Mouse (Mus musculus) 3134 (cell line): ENCODE measurements around the gene Ackr1.

Experiments used
- DNase-seq: peaks from one replicate; pipeline ENCODE4 v3.0.0-alpha.2; 2011; ENCODE audit warnings: low spot score; ENCODE audit not compliant: insufficient read length; ENCODE audit errors: extremely low read depth

The Ackr1 gene

GRCm38 (mm10) chr1:173333312-173334253 is at the start of gene Ackr1:
TSS of gene Ackr1 (minus strand) at chr1:173333750.
- DNase-seq = no peak

DNA sequence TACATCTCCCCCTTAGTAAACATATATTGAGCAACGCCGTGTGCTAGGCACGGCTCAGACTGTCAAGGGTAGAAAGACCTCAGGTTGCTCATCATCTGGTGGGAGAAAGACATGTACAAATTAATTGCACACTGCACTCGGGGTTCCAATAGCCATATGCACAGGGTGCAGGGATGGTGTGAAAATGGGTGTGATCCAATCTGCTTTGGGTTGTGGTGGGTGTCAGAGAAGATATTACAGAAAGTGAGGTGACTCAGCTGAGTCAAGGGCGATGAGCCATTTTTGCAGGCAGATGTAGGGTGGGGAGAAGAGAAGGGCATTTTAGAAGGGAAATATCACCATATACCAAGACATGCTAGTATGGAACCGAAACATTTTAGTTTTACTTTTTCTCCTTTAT is 47.9 kb upstream of the Ackr1 start:
- DNase-seq = no peak

GRCm38 (mm10) chr1:173377380-173378112 is 44.0 kb upstream of the Ackr1 start:
- DNase-seq = no peak

DNA sequence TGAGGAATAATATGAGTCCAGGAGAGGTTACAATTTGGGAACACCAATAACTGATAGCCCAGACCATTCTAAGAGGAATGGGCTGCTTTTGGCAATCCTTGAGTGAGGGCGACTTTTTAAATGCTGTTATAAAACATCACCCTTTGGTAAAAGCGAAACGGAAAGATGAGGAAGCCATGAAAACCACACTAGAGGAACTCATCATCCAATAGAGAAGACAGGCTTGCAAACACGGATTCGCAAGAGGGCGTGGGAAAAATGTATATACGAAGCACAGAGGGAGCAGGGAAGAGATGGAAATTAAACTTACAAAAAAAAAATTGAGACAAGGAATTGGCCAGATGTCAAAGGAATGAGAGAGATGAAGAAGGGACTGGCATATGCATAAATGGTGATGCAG is 40.5 kb upstream of the Ackr1 start:
- DNase-seq = no peak

DNA sequence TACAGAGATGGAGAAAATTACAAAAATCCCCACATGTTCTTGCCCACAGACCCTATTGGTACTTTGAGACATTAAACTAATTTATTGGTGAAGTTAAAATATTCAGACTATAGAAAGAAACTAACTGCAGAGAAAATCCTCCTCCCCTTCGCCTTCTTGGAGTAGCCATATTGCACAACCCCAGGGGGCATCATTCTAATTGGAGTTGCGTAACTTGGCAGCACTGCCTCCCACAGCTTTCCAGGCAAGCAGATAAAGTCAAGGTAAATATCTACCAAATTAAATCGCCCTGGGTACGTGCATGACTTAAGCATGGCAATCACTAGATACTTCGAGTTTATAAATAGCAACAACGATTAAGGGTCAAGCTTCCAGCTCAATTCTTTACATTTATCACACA is 38.0 kb upstream of the Ackr1 start:
- no peak for DNase-seq

DNA sequence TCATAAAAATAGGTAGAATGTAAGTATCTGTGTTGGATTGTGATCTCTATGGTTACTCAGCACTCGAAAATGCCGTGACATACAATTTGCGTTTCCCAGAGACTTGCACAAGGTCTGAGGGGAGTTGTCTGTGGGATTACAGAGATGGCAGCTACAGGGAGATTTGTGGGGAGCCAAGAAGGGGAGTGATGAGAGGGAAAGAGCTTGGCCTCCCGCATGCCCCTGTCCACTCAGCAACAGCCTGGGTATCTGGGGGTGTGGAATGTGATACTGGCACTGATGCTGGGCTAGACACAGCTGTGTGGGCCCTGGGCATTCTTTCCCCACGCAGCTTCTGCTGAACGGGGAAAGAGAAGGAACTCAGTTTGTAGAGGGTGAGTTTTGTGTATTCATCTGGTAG is 36.9 kb upstream of the Ackr1 start:
- DNase-seq = no peak

GRCm38 (mm10) chr1:173369611-173370010 is 36.1 kb upstream of the Ackr1 start:
- no peak for DNase-seq

GRCm38 (mm10) chr1:173367356-173368046 is 34.0 kb upstream of the Ackr1 start, which contains the start of gene Cadm3:
TSS of gene Cadm3 (minus strand) at chr1:173367695.
- DNase-seq = no peak

DNA sequence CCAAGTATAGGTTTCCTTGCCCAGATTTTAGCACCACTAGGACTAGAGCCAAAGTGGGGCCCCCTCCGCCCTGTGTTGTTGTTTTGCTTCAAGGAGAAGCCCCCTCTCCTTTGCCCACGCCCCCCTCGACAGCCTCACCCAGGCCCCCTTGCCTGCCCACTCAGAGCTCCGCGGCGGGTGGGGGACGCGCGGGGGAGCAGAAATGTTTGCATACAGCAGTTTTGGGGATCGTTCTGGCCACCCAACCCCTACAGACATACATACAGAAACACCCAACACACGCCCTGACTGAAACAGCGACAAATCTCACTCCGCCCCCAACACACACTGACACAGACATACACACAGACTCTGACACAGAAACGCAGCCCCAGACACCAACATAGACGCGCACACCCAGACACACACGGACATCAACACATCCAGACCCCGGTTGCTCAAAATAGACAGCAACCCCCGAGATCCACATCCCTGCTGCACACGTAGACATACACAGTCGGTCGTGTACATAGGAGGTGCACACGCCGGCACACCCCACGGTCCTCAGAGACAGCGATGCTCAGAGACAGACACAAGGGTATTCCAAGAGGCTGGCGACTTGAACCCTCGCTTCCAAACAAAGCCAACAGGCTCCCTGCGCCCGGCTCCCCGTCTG is 33.3 kb upstream of the Ackr1 start:
- DNase-seq = no peak

DNA sequence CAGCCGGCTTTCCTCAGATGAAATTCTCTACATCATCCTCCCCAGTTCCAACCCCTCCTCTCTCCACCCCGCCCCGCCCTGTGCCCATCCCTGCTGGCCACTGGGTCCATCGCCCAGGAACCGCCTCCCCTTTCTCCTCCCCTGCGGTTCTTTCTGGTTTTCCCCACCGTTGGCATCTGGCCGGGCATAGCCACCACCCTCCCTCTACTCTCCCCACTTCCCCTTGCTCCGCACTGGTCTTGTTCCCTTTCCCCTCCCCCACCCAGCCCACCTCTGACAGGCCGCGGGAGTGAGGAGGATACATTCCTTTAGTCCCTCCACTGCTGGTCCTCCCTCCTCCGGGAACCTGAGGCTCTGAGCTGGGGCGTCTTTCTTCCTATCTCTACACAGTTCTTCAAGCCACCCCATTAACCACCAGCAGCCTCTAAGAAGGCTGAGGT is 32.4 kb upstream of the Ackr1 start:
- DNase-seq = no peak

- DNase-seq = no peak
Measured at GRCm38 (mm10) chr1:173364125-173364800, 30.7 kb upstream of the Ackr1 start.

- no peak for DNase-seq
Measured at GRCm38 (mm10) chr1:173363436-173363835, 29.9 kb upstream of the Ackr1 start.

DNA sequence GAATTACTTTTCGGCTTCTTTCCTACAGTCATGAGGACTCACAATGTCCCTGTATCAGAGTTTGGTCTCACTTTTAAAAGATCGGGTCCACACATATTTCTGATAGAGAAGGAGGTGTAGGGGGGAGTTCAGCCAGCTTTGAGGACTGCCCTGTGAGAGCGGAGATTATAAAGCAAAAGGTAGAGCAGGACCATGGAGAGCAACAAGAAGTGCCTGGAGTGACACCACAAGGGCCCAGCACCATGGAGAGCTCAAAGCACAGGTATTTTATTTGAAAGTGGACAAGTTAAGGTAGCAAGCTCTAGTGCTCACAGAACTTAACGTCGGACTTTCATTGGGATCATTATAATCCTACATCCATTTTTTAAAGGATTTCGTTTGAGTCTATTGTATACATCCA is 28.1 kb upstream of the Ackr1 start:
- DNase-seq = no peak

GRCm38 (mm10) chr1:173359590-173360290 is 26.2 kb upstream of the Ackr1 start:
- no peak for DNase-seq

GRCm38 (mm10) chr1:173357799-173358198 is 24.2 kb upstream of the Ackr1 start:
- DNase-seq = no peak

DNA sequence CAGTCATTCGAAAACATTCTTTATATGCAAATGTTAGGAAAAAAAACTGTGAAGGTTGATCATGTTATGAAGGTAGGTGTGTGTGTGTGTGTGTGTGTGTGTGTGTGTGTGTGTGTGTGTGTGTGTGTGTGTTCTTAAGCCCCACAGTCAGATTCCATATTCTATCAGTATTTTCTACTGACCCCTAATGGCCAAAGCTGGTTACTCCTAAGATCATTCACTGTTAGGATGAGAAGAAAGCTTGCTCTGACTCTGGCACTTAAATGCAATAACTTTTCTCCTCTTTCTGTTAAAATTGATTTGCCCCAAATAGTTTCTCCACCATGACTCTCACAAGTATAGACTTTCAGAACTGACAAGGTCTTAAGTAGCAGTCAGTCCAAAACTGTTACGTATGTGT is 23.1 kb upstream of the Ackr1 start:
- no peak for DNase-seq

- DNase-seq = no peak
Measured at GRCm38 (mm10) chr1:173355107-173355846, 21.7 kb upstream of the Ackr1 start.

- no peak for DNase-seq
Measured at GRCm38 (mm10) chr1:173350372-173350957, 16.9 kb upstream of the Ackr1 start, which contains the start of gene Aim2. TSS of gene Aim2 (plus strand) at chr1:173350879.
